ENCODE assay signal across 27 mouse cellular contexts in the genomic region with DNA sequence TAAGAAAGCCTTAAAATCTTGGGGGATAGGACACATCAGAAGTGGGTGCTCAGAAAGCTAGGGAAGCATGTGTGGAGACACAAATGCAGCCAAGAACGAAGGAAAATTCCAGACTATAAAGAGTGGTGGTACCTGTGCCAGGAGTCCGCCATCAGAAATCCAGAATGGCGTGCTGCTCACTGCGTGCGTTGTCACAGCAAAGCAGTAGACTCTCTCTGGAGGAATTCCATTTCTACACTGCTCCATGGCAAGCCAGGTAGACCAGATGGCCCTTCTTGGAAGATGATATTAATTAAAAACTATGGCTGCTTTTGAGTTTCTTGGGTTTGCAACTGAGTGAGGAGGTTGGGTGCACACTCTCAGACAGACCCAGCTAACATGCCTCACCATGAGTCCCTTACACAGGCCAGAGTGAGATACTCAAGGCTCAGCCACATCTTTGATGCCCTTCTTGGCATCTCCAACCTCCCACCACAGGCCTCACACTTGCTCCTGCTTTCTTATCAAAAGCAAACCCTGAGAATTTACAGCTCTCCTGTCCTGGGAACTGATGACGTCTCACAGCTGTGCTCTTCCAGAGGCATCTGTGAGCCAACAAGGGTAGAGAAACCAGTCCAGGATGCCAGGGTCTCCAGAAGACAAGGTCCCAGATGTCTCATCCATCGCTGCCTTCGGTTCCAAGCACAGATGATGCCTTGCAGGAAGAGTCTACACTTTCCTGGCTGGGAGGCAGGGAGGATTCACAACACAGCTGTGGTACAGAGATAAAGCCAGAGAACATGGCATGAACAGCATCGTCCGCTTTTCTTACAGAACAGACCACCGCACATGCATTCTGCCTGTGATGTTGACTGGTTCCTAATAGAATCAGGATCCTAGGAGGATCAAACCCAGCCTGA.
DNase-seq lines count a peak whose midpoint lies in the region; ATAC-seq and TF ChIP-seq lines count a peak whose summit lies in the region.
"Had no signal": no experiment of that assay in that cellular context is flagged by ENCODE, and none has a peak within 500 bp of the region (broad histone marks: within the 10 kb centered on the region; RNA-seq: fewer than 3 reads in every experiment).

No protein-coding gene starts in this region.

- TF ChIP-seq EP300 in liver, embryonic 14.5 days (IDR thresholded peaks at IDR 0.05; ENCODE audit: low read depth): 0 out of 2 replicates have a peak, but pooled peaks have one; percentile 6

- TF ChIP-seq CTCF in liver, embryonic 14.5 days (IDR thresholded peaks at IDR 0.05; ENCODE audit: low read depth): no peak

- H3K27ac ChIP-seq in kidney, embryonic 16.5 days (ENCODE audit: low read length): peak overlapping the region; percentile 83
- no peak overlapping the region for H3K27ac ChIP-seq in kidney, embryonic 14.5 days (ENCODE audit: low read depth, low read length)
- H3K27ac ChIP-seq in liver, embryonic 14.5 days: no peak overlapping the region
- H3K27ac ChIP-seq: forebrain, embryonic 13.5 days; heart, adult 2 months; heart, embryonic 13.5 days; stomach, embryonic 15.5 days had no signal

- peaks cover 28% of the 10 kb centered on the region for H3K4me1 ChIP-seq in kidney, embryonic 16.5 days (ENCODE audit: insufficient read depth, low read length)
- peaks cover 15% of the 10 kb centered on the region; the same call in 1 of the 2 replicates for H3K4me1 ChIP-seq in kidney, embryonic 14.5 days (ENCODE audit: control insufficient read depth, insufficient read depth, low read length)
- peaks cover 0 to 16% of the 10 kb centered on the region in 2 experiments; a peak in 3 of 4 replicates for H3K4me1 ChIP-seq in liver, embryonic 14.5 days (replicated peaks; ENCODE audit: control insufficient read depth in 2 of 2, insufficient read depth in 2 of 2, low read length in 1 of 2)

- H3K36me3 ChIP-seq in kidney, embryonic 16.5 days (ENCODE audit: insufficient read depth, low read length): peaks cover 8% of the 10 kb centered on the region; the same call in 1 of the 2 replicates
- H3K36me3 ChIP-seq in kidney, embryonic 14.5 days (ENCODE audit: control insufficient read depth, insufficient read depth, low read length): no peaks in the 10 kb centered on the region
- no peaks in the 10 kb centered on the region for H3K36me3 ChIP-seq in liver, embryonic 14.5 days (replicated peaks; ENCODE audit: control insufficient read depth, insufficient read depth, low read depth)
- H3K36me3 ChIP-seq: heart, embryonic 13.5 days; kidney, embryonic 15.5 days; stomach, embryonic 15.5 days had no signal

- H3K4me2 ChIP-seq in kidney, embryonic 16.5 days (replicated peaks; ENCODE audit: low read depth, low read length): no peak overlapping the region
- H3K4me2 ChIP-seq in kidney, embryonic 14.5 days (replicated peaks; ENCODE audit: low read depth, low read length): no peak overlapping the region
- H3K4me2 ChIP-seq in liver, embryonic 14.5 days (ENCODE audit: low read depth): no peak overlapping the region
- H3K4me2 ChIP-seq: forebrain, embryonic 13.5 days; heart, embryonic 13.5 days; midbrain, embryonic 13.5 days; stomach, embryonic 15.5 days had no signal

- no peak overlapping the region for H3K9ac ChIP-seq in kidney, embryonic 16.5 days (replicated peaks; ENCODE audit: low read length)
- H3K9ac ChIP-seq in kidney, embryonic 14.5 days (ENCODE audit: low read depth, low read length): no peak overlapping the region
- no peak overlapping the region for H3K9ac ChIP-seq in liver, embryonic 14.5 days (replicated peaks)
- H3K9ac ChIP-seq: forebrain, embryonic 13.5 days; heart, embryonic 13.5 days; kidney, embryonic 15.5 days; midbrain, embryonic 13.5 days; stomach, embryonic 15.5 days had no signal

- no peaks in the 10 kb centered on the region for H3K27me3 ChIP-seq in kidney, embryonic 16.5 days (ENCODE audit: insufficient read depth, low read length)
- no peaks in the 10 kb centered on the region for H3K27me3 ChIP-seq in kidney, embryonic 14.5 days (ENCODE audit: control insufficient read depth, insufficient read depth, low read length)
- no peaks in the 10 kb centered on the region for H3K27me3 ChIP-seq in liver, embryonic 14.5 days (ENCODE audit: control insufficient read depth, insufficient read depth, low read length)
- H3K27me3 ChIP-seq: forebrain, embryonic 13.5 days; heart, embryonic 13.5 days; kidney, embryonic 15.5 days; midbrain, embryonic 13.5 days; stomach, embryonic 15.5 days had no signal

- no peak overlapping the region for H3K4me3 ChIP-seq in kidney, embryonic 16.5 days (ENCODE audit: low read length)
- no peak overlapping the region for H3K4me3 ChIP-seq in kidney, embryonic 14.5 days (ENCODE audit: low read length)
- H3K4me3 ChIP-seq in liver, embryonic 14.5 days (ENCODE audit: insufficient read depth in 1 of 2, low read depth in 2 of 2, low read length in 2 of 2): no peak overlapping the region
- H3K4me3 ChIP-seq: forebrain, embryonic 13.5 days; heart, adult 2 months; heart, embryonic 13.5 days; kidney, embryonic 15.5 days; midbrain, embryonic 13.5 days; stomach, embryonic 15.5 days had no signal

- ATAC-seq in kidney, embryonic 16.5 days (ENCODE audit: low FRiP score, low TSS enrichment): no peak
- ATAC-seq in kidney, embryonic 14.5 days (ENCODE audit: low FRiP score, low TSS enrichment): no peak
- peak; percentile 43; the same call in 1 of the 2 replicates for ATAC-seq in liver, embryonic 14.5 days (ENCODE audit: insufficient read depth)
- ATAC-seq: activated CD4-positive, CD25-positive, alpha-beta regulatory T cell, adult 4 months; forebrain, embryonic 13.5 days; intestine, postnatal 0 days; midbrain, embryonic 13.5 days had no signal

- DNase-seq in right cerebral cortex, postnatal 10 days (ENCODE audit: low spot score in 2 of 2): peak; percentile 50 to 60
- no peak for DNase-seq in right cerebral cortex, postnatal 36 days (ENCODE audit: low spot score in 2 of 2)
- DNase-seq in liver, embryonic 14.5 days (ENCODE audit: low read depth in 3 of 3, low spot score in 3 of 3): no peak
- no peak for DNase-seq in adrenal gland, adult 18-20 months (ENCODE audit: low spot score in 2 of 2)
- no peak for DNase-seq in layer of hippocampus, adult 11-12 months (ENCODE audit: low spot score)
- DNase-seq: cerebellum, adult 11 months; cerebellum, adult 9-11 months; gastrocnemius, postnatal 36 days; heart, adult 2 months; heart, postnatal 14 days; layer of hippocampus, adult 9-11 months; left cerebral cortex, postnatal 4 days; lung, adult 2 months; lung, postnatal 14 days; retina, postnatal 1 day; right cerebral cortex, postnatal 4 days; thymus, adult 18-20 months; thymus, postnatal 36 days had no signal

- H3K9me3 ChIP-seq in kidney, embryonic 16.5 days (ENCODE audit: low read length): no peaks in the 10 kb centered on the region
- no peaks in the 10 kb centered on the region for H3K9me3 ChIP-seq in kidney, embryonic 14.5 days (ENCODE audit: control insufficient read depth, low read length)
- H3K9me3 ChIP-seq in liver, embryonic 14.5 days (ENCODE audit: control insufficient read depth, low read length): no peaks in the 10 kb centered on the region
- H3K9me3 ChIP-seq: forebrain, embryonic 13.5 days; heart, embryonic 13.5 days; kidney, embryonic 15.5 days; midbrain, embryonic 13.5 days; stomach, embryonic 15.5 days had no signal

- WGBS in kidney, embryonic 16.5 days: 94% methylated on average over 11 of the region's 11 CpGs
- 93% methylated on average over 11 of the region's 11 CpGs for WGBS in kidney, embryonic 14.5 days
- 61% methylated on average over 11 of the region's 11 CpGs for WGBS in liver, embryonic 14.5 days (ENCODE audit: insufficient replicate concordance)

Comparison
In these comparisons a context has a peak if more than half of its experiments do, and no peak if none do; other contexts are left out.
1. DNase-seq: peak in right cerebral cortex, postnatal 10 days (2 of 2); none in right cerebral cortex, postnatal 36 days (0 of 2), liver, embryonic 14.5 days (0 of 3), adrenal gland, adult 18-20 months (0 of 2) and layer of hippocampus, adult 11-12 months (single experiment).